Mouse (Mus musculus): Measurements from ENCODE around the gene Syce2.
A peak's percentile ranks its signal among the peaks of the same experiment; 100 is the strongest.

Gene Syce2

GRCm38 (mm10) chr8:84844397-84845070 lies 27.4 kb upstream of the Syce2 start:
- DNase-seq (ENCODE audit: low read depth, low spot score): no peak

- DNase-seq (ENCODE audit: low read depth, low spot score): peak; percentile 73
Measured at GRCm38 (mm10) chr8:84845355-84846093, 26.4 kb upstream of the Syce2 start.

GRCm38 (mm10) chr8:84846094-84846721 lies 25.7 kb upstream of the Syce2 start:
- DNase-seq (ENCODE audit: low read depth, low spot score): peak; percentile 51

- DNase-seq (ENCODE audit: low read depth, low spot score): peak; percentile 100
Measured at GRCm38 (mm10) chr8:84846722-84847572, 25.0 kb upstream of the Syce2 start, which contains the start of gene Calr. Gene Calr (minus strand): TSS chr8:84846934.

GRCm38 (mm10) chr8:84847684-84848435 lies 24.1 kb upstream of the Syce2 start:
- peak; percentile 42 for DNase-seq (ENCODE audit: low read depth, low spot score)

- DNase-seq (ENCODE audit: low read depth, low spot score): no peak
Measured at GRCm38 (mm10) chr8:84856434-84856833, 15.5 kb upstream of the Syce2 start.

GRCm38 (mm10) chr8:84856864-84857441 lies 15.0 kb upstream of the Syce2 start, which contains the start of gene Farsa:
Gene Farsa (plus strand): TSS chr8:84856989.
- peak; percentile 98 for DNase-seq (ENCODE audit: low read depth, low spot score)

GRCm38 (mm10) chr8:84872309-84872965 lies 526 bp downstream of the Syce2 start:
- no peak for DNase-seq (ENCODE audit: low read depth, low spot score)

GRCm38 (mm10) chr8:84873016-84873415 lies 1.1 kb downstream of the Syce2 start:
- DNase-seq (ENCODE audit: low read depth, low spot score): no peak

- no peak for DNase-seq (ENCODE audit: low read depth, low spot score)
Measured at GRCm38 (mm10) chr8:84874339-84874738, 2.4 kb downstream of the Syce2 start.

- no peak for DNase-seq (ENCODE audit: low read depth, low spot score)
Measured at GRCm38 (mm10) chr8:84877297-84878035, 5.6 kb downstream of the Syce2 start.

GRCm38 (mm10) chr8:84878915-84879314 lies 7.0 kb downstream of the Syce2 start:
- DNase-seq (ENCODE audit: low read depth, low spot score): no peak

- DNase-seq (ENCODE audit: low read depth, low spot score): no peak
Measured at GRCm38 (mm10) chr8:84884728-84885127, 12.8 kb downstream of the Syce2 start.

GRCm38 (mm10) chr8:84888280-84888679 lies 16.4 kb downstream of the Syce2 start:
- DNase-seq (ENCODE audit: low read depth, low spot score): no peak

- DNase-seq (ENCODE audit: low read depth, low spot score): no peak
Measured at GRCm38 (mm10) chr8:84889141-84889540, 17.2 kb downstream of the Syce2 start.

- DNase-seq (ENCODE audit: low read depth, low spot score): peak; percentile 15
Measured at GRCm38 (mm10) chr8:84892993-84893708, 21.2 kb downstream of the Syce2 start.

GRCm38 (mm10) chr8:84893709-84894134 lies 21.8 kb downstream of the Syce2 start, which contains the start of gene Gcdh:
Gene Gcdh (minus strand): TSS chr8:84893921.
- peak; percentile 100 for DNase-seq (ENCODE audit: low read depth, low spot score)

- DNase-seq (ENCODE audit: low read depth, low spot score): no peak
Measured at GRCm38 (mm10) chr8:84895963-84896362, 24.1 kb downstream of the Syce2 start.

Data from 3T3-L1 (cell line).